Mouse (Mus musculus) lung, adult 2 months (tissue): ENCODE measurements around the gene Kif24. TPM values are rescaled to one million over a fixed set of nuclear protein-coding genes. Genes with fewer than 3 reads are reported as not detected.
A peak's percentile ranks its signal among the peaks of the same experiment; 100 is the strongest.

Experiments used
- DNase-seq: peaks from one replicate; pipeline ENCODE4 v3.0.0; 2022
- H3K4me1 ChIP-seq: fragments of 200-500 bp; 2 replicates; pipeline ENCODE4 v1.6.1; 2011; ENCODE audit warnings: low read length; ENCODE audit not compliant: control insufficient read depth, insufficient read depth
- H3K4me3 ChIP-seq: fragments of 200-500 bp; replicated peaks from 2 replicates; pipeline ENCODE3; 2011; ENCODE audit warnings: low read depth, mild to moderate bottlenecking, control low read depth, low read length; ENCODE audit errors: extremely low read depth
- CTCF ChIP-seq: fragments of 200-500 bp; IDR thresholded peaks from 2 replicates; pipeline ENCODE4 v1.5.1; 2011; ENCODE audit warnings: mild to moderate bottlenecking, low read length, control low read depth; ENCODE audit not compliant: insufficient read depth
- POLR2A ChIP-seq: fragments of 200-500 bp; IDR thresholded peaks from 2 replicates; pipeline ENCODE4 v1.6.1; 2011; ENCODE audit warnings: low read depth, mild to moderate bottlenecking, control low read depth, low read length, borderline replicate concordance; ENCODE audit errors: extremely low read depth
- WGBS: fragments of 180-500 bp; shearing (Covaris S2); methylation state at CpG from one replicate; pipeline ENCODE4 v1.1.7; 2018; 5-methylcytosine and 5-hydroxymethylcytosine counted together
- polyA plus RNA-seq: library from polyadenylated mRNA; depleted of rRNA; stranded (reverse); fragments of >200 nt; gene quantifications from 2 replicates; pipeline ENCODE4 v1.2.3, GENCODE M21; 2012

Kif24 gene
- polyA plus RNA-seq, 1 experiment = 1.2 TPM

DNA sequence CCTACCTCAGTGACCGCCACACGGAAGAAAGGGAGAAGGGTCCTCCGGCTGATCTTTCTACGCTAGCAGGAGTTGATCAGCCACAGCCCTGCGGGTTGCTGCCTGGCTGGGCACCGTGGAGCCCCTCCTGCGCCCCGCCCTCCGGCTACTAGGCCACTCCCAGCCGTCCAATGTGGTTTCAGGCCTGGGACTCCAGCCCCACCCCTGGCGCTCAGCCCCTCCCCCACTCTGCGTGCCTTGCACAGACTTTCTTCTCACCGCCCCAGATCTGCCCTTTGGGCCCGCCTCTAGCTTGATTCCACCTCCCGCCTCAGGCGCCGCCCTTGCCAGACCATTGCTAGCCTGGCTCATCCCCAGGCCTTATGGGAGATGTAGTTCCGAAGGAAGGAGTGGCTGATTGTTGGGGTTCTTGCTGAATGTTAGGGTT lies 38.3 kb upstream of the Kif24 start, which contains the start of gene AI464131:
Gene AI464131, minus strand, starts transcription at position 91 of the 427 bp plus-strand sequence.
- WGBS = under 1% methylated on average over 18 of the region's 18 CpGs
- Histone ChIP-seq H3K4me1 (peaks cover 9% of the 10 kb centered on the region; the same call in 1 of the 2 replicates), H3K4me3 (peak within 1 kb of the TSS; percentile 62)
- peak; percentile 96 for DNase-seq
- TF ChIP-seq POLR2A = peak; percentile 64; the same call in 1 of the 2 replicates
- TF ChIP-seq CTCF = no peak

DNA sequence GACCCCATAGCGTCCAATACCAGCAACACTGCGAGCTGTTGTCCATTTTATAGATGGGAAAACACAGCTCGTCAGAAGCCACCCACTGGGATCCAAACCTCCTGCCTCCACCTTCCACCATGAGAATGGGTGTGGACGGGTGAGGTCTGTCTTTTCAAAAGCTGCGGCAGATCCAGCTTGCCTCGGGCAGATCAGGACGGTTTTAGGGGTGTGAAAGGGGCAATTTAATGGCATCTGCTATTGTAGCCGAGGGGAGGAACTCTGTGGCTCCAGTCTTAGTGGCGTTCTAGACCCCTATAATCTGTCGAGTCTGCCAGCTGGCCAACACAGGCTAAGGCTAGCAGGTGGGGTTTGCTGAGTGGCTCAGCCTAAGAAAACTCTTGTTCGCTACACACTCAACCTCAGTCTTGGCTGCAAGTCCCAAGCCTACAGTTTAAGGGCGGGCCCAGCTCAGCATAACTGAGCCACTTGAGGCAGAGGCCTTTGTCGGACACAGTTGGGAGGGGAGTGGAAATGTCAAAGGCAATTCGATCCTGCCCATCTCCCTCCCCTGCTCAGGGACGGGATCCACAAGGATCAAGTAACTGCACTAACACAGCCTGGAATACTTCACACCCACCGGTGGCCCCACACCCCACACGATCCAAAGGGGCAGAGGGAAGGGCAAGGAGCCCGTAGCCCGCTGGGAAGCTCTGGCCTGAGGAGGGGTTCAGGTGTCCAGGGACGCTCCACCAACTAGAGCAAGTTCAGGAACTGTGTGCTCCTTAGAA lies 37.7 kb upstream of the Kif24 start:
- Histone ChIP-seq H3K4me1 (peaks cover 10% of the 10 kb centered on the region; the same call in 1 of the 2 replicates), H3K4me3 (peak overlapping the region; percentile 62)
- TF ChIP-seq POLR2A = peak; percentile 14; the same call in 1 of the 2 replicates
- no peak for TF ChIP-seq CTCF
- DNase-seq = no peak
- 17% methylated on average over 20 of the region's 20 CpGs for WGBS

DNA sequence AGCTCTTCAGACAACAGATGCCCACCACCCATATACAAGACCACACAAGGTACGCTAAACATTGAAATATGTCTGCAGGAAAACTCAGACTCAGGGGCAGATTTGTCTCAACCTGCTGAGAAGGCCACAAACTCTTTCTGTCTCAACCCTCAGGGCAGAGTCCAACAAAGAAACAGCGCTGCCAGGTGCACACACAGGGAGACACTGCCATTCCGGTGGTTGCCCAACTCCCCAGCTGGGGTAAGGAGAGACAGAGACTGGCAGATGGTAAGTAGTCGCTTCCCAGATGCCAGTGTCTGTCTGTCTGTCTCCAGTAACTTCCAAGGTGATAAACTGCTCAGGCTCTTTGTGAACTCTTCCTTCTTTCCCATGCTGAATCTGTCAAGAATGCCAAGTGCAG lies 36.1 kb upstream of the Kif24 start:
- TF ChIP-seq POLR2A (no peak), CTCF (no peak)
- Histone ChIP-seq H3K4me3 (no peak overlapping the region), H3K4me1 (peaks cover 5% of the 10 kb centered on the region)
- WGBS = 76% methylated on average over 4 of the region's 4 CpGs
- no peak for DNase-seq

DNA sequence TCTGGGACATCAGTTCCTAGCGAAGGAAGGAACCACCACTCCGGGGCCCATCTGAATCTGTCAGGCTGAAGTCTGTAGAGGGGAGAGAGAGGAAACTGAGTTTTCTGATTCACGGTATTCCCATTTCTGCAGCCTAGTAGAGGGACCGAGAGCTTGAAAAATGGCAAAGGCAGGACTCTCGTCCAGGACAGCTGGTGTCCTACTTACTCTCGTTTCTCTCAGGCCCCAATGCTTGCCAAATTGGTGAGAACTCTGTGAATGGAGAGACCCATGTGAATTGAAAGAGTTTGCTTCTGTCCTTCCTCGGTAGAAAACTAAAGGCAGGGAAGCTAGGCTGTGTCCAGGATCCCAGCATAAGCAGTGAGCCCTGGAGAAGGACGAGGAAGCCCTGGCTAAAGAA lies 34.9 kb upstream of the Kif24 start:
- TF ChIP-seq POLR2A = no peak
- TF ChIP-seq CTCF = no peak
- WGBS = 71% methylated on average over 8 of the region's 8 CpGs
- DNase-seq = no peak
- no peak overlapping the region for H3K4me3 ChIP-seq
- peaks cover 5% of the 10 kb centered on the region for H3K4me1 ChIP-seq

DNA sequence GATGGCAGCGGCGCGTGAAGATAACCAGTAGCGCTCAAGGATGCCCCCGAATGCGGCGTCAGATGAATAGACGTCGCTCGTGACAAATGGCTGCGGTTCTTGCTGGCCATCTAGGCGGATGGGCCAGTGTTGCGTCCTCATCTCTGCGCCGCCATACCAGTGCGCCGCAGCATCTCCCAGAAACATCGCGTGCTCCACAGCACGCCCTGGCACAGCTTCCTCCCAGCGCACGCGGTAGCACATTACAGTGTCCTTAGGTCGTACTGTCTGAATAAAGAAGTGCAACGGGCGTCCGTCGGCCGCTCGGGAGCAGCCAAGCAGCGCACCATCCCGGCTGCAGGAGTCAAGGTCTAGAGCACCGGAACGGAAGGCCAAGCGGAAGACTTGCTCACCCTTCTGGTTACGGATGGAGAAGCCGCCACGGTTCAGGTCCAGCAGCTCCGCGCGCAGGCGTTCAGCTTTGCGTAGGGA lies 34.3 kb upstream of the Kif24 start:
- TF ChIP-seq CTCF (no peak), POLR2A (no peak)
- DNase-seq = no peak
- H3K4me3 ChIP-seq = no peak overlapping the region
- WGBS = 43% methylated on average over 43 of the region's 43 CpGs
- H3K4me1 ChIP-seq = peaks cover 5% of the 10 kb centered on the region

DNA sequence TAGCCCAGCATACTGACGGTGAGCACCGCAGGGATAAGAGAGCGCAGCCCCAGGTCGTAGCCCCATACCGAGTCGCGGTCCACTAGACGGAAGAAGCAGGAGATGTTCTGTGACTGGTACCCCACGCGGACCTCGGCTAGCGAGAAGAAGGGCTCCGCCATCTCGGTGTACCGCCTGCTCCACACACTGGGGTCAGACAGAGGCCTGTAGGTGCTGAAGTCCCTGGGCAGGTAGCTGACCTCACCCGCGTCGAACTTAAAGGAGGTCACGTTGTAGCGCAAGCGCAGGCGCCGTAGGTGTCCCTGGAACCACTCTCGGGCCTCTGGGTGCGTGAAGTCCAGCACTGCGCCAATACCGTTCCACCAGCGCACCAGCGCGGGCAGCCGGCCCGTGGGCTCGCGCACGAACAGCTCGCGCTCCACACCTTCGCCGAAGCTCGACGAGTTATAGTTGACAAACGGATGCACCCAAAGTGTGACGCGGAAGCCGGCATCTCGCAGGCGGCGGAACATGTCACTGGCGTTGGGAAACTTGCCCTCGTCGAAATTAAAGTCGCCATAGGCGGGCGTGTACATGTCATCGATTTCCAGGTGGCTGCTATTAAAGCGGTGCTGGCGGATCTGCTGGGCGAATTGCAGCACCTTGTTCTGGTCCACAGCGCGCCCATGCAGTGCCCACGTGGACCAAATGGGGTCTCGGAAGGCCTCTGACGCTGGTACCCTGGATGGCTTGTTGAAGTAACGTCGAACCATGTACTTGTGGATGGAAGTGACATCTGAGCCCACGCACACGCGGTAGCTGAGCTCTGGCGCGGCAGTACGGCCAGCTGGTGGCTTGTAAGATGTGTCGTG lies 33.5 kb upstream of the Kif24 start:
- peaks cover 5% of the 10 kb centered on the region for H3K4me1 ChIP-seq
- H3K4me3 ChIP-seq = no peak overlapping the region
- no peak for DNase-seq
- TF ChIP-seq CTCF (no peak), POLR2A (no peak)
- WGBS = 40% methylated on average over 72 of the region's 72 CpGs

DNA sequence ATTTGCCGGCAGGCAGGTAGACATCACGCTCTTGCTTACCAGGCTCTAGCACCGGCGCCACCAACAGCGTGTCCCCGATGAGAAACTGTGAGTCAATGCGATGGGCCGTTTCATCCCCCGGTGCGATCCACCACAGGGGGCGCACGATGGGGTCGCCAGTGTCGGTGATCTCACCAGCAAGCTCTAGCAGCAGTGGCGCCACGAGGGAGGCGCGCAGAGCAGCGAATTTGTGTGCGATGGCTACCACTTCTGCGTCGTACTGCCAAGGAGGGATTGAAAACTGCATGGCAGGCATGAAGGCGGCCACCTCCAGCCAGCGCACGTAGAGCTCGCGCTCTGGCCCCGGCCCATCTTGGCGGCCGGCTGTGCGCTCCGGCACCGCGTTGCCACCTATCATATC lies 32.9 kb upstream of the Kif24 start:
- H3K4me3 ChIP-seq = no peak overlapping the region

DNA sequence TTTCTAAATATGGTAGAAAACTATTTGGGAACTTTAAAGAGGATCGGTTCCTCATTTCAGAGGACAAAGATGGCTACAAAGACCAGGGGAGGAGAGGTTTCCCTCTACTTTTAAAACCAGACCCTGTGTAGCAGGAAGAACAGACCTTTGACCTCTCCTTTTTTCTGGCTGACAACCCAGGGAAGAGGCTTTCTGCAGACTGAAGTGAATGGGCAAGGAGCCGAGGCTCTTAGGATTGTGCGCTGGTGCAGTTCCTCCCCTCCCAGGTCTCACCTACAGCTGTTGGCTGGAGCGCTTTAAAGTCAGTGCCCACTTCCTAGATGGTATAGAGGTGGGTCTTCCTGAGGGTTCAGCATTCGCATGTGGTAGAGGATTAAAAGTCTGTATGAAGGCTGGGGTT lies 32.4 kb upstream of the Kif24 start:
- no peak for TF ChIP-seq POLR2A
- Histone ChIP-seq H3K4me1 (peaks cover 5% of the 10 kb centered on the region), H3K4me3 (no peak overlapping the region)
- DNase-seq = no peak
- WGBS = 67% methylated on average over 5 of the region's 5 CpGs

More for the DNA sequence above, 32.9 kb upstream of the Kif24 start:
- no peak for TF ChIP-seq POLR2A
- no peak for TF ChIP-seq CTCF
- DNase-seq = no peak
- H3K4me1 ChIP-seq = peaks cover 5% of the 10 kb centered on the region
- 30% methylated on average over 34 of the region's 34 CpGs for WGBS

DNA sequence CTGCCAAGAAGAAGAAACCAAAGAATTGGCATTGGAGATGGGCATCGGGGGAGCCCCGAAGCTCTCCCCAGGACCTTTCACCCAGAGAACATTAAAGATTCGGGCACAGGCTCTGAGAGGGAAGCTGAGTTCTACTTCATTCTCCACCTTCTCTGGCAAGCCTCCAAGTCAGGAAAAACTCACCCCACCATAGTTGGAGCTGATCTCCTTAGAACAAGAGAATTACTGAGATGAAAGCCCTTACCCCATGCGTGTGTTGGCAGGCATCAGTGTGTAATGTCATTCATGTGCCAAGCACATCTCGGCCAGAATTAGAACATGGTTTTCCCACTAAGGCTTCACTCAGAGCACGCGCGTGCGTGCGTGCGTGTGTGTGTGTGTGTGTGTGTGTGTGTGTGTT lies 31.2 kb upstream of the Kif24 start:
- H3K4me3 ChIP-seq = no peak overlapping the region
- WGBS = 57% methylated on average over 11 of the region's 11 CpGs
- no peak for TF ChIP-seq POLR2A
- no peak for TF ChIP-seq CTCF
- peak; percentile 22 for DNase-seq
- peaks cover 5% of the 10 kb centered on the region for H3K4me1 ChIP-seq

DNA sequence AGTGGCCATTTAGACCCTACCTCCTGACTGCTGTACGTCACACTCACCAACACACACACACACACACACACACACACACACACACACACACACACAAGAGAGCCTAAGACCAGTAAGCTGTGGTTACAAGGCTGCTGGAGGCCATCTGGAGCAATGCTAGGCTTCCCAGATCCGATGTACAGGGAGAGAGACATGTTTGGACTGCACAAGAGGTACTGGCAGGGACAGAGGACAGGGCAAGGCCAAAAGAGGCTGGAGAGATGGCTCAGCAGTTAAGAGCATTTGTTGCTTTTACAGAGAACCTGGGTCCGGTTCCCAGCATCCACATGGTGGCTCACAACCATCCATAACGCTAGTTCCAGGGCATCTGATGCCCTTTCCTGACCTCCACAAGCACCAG lies 30.4 kb upstream of the Kif24 start:
- TF ChIP-seq CTCF = no peak
- no peak for DNase-seq
- 81% methylated on average over 4 of the region's 4 CpGs for WGBS
- no peak overlapping the region for H3K4me3 ChIP-seq
- H3K4me1 ChIP-seq = peaks cover 5% of the 10 kb centered on the region
